Mouse (Mus musculus) liver, postnatal 0 days (tissue): ENCODE data around the gene Otulinl.

Experiments
- CTCF ChIP-seq: sonication (generic); IDR thresholded peaks from 2 replicates; pipeline ENCODE4 v1.5.1; 2016; ENCODE audit warnings: antibody characterized with exemption, low read depth
- EP300 ChIP-seq: IDR thresholded peaks from 2 replicates; pipeline ENCODE4 v1.6.1; 2016; ENCODE audit warnings: antibody characterized with exemption, low read depth, mild to moderate bottlenecking

- TF ChIP-seq CTCF: no peak
- TF ChIP-seq EP300: no peak
These were observed 5.2 kb downstream of the Otulinl start for GRCm38 (mm10) chr15:27676211-27676610.
